18 mouse cellular contexts compared by ENCODE assay signal in the genomic region with DNA sequence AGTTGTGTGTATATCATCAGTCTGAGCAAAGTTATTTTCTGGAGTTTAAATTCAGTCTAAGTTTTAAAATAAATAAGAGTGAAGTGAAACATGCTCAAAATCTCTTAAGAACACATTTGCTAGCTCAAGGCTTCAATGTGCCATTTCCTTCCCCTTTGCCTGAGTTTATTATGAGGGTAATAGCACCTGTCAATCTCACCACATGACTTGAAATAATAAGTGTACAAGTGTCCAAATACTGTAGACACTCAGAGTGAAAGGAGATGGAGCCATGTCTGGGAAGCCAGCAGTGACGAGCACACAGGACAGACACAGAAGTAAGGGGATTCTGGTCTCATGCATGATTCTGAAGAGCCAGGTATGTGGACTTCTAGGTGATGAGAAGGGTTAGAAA.
"Had no signal": no experiment of that assay in that cellular context is flagged by ENCODE, and none has a peak within 500 bp of the region (broad histone marks: within the 10 kb centered on the region; RNA-seq: fewer than 3 reads in every experiment).

No protein-coding gene starts in this region.

- H3K27me3 ChIP-seq: heart, embryonic 12.5 days; hindbrain, embryonic 13.5 days; kidney, embryonic 15.5 days; limb, embryonic 13.5 days; limb, embryonic 15.5 days; liver, embryonic 12.5 days had no signal

- H3K4me1 ChIP-seq: heart, embryonic 10.5 days; heart, embryonic 12.5 days; hindbrain, embryonic 13.5 days; kidney, embryonic 15.5 days; limb, embryonic 13.5 days; limb, embryonic 15.5 days; liver, embryonic 12.5 days had no signal

- H3K36me3 ChIP-seq: heart, embryonic 10.5 days; heart, embryonic 12.5 days; hindbrain, embryonic 13.5 days; kidney, embryonic 15.5 days; limb, embryonic 13.5 days; limb, embryonic 15.5 days; liver, embryonic 12.5 days had no signal

- H3K4me3 ChIP-seq: gastrocnemius, adult 2 months; heart, embryonic 10.5 days; heart, embryonic 12.5 days; hindbrain, embryonic 13.5 days; kidney, embryonic 15.5 days; limb, embryonic 13.5 days; limb, embryonic 15.5 days; liver, embryonic 12.5 days had no signal

- H3K4me2 ChIP-seq: heart, embryonic 12.5 days; hindbrain, embryonic 13.5 days; kidney, embryonic 15.5 days; limb, embryonic 13.5 days; limb, embryonic 15.5 days; liver, embryonic 12.5 days had no signal

- H3K9me3 ChIP-seq: heart, embryonic 10.5 days; heart, embryonic 12.5 days; hindbrain, embryonic 13.5 days; kidney, embryonic 15.5 days; limb, embryonic 13.5 days; limb, embryonic 15.5 days; liver, embryonic 12.5 days had no signal

- ATAC-seq: intestine, embryonic 16.5 days; liver, embryonic 12.5 days had no signal

- H3K9ac ChIP-seq: heart, embryonic 12.5 days; hindbrain, embryonic 13.5 days; kidney, embryonic 15.5 days; limb, embryonic 13.5 days; limb, embryonic 15.5 days; liver, embryonic 12.5 days had no signal

- H3K27ac ChIP-seq: gastrocnemius, adult 2 months; heart, embryonic 10.5 days; hindbrain, embryonic 13.5 days; hindbrain, postnatal 0 days; kidney, embryonic 15.5 days; kidney, postnatal 0 days; limb, embryonic 13.5 days; limb, embryonic 15.5 days; liver, embryonic 12.5 days had no signal

- DNase-seq: gastrocnemius, adult 2 months; gastrocnemius, postnatal 25 days; heart, postnatal 4 days; kidney, adult 11 months; kidney, adult 2 months; kidney, adult 9 months; kidney, postnatal 14 days; kidney, postnatal 36 days had no signal
